8 mouse cellular contexts compared by ENCODE assay signal in genomic region chr6:85911587-85911986, GRCm38 (mm10). TPM values are rescaled to one million over a fixed set of nuclear protein-coding genes. Genes with fewer than 3 reads are reported as not detected.
DNase-seq lines count a peak whose midpoint lies in the region; ATAC-seq and TF ChIP-seq lines count a peak whose summit lies in the region.

TSS of gene Tprkb (plus strand) at chr6:85911865.

- POLR2A ChIA-PET in Patski (lab: Charles Lee): no interaction called here

- H3K27me3 ChIP-seq in C2C12 (ENCODE audit: control insufficient read depth, insufficient read depth, insufficient read length) (peaks cover 7% of the 10 kb centered on the region), Patski (no peaks in the 10 kb centered on the region), myocyte (ENCODE audit: control insufficient read depth, insufficient read depth, insufficient read length) (peaks cover 7% of the 10 kb centered on the region)
- no peaks in the 10 kb centered on the region for H3K27me3 ChIP-seq in forebrain, embryonic 16.5 days (replicated peaks; ENCODE audit: control insufficient read depth, insufficient read depth, low read length)
- H3K27me3 ChIP-seq in hindbrain, embryonic 14.5 days (ENCODE audit: control insufficient read depth, insufficient read depth, low read length): no peaks in the 10 kb centered on the region
- no peaks in the 10 kb centered on the region for H3K27me3 ChIP-seq in limb, embryonic 10.5 days (ENCODE audit: low read depth, poor library complexity, severe bottlenecking)

- H3K36me3 ChIP-seq in C2C12 (ENCODE audit: control insufficient read depth, insufficient read depth) (no peaks in the 10 kb centered on the region), myocyte (ENCODE audit: control insufficient read depth, insufficient read depth) (no peaks in the 10 kb centered on the region)
- no peaks in the 10 kb centered on the region for H3K36me3 ChIP-seq in forebrain, embryonic 16.5 days (ENCODE audit: control insufficient read depth, insufficient read depth)
- H3K36me3 ChIP-seq in hindbrain, embryonic 14.5 days (replicated peaks; ENCODE audit: control insufficient read depth, insufficient read depth): no peaks in the 10 kb centered on the region
- no peaks in the 10 kb centered on the region for H3K36me3 ChIP-seq in limb, embryonic 10.5 days

- H3K4me3 ChIP-seq in C2C12 (ENCODE audit: insufficient read depth, poor library complexity, severe bottlenecking) (no peak within 1 kb of the TSS), myocyte (no peak within 1 kb of the TSS)
- H3K4me3 ChIP-seq in forebrain, embryonic 16.5 days (replicated peaks; ENCODE audit: low read length): no peak within 1 kb of the TSS
- H3K4me3 ChIP-seq in hindbrain, embryonic 14.5 days (replicated peaks; ENCODE audit: low read length): no peak within 1 kb of the TSS
- H3K4me3 ChIP-seq in limb, embryonic 10.5 days: no peak within 1 kb of the TSS

- peaks cover 3% of the 10 kb centered on the region for H3K79me3 ChIP-seq in C2C12 (ENCODE audit: low read depth)

- no peak within 1 kb of the TSS for H3K27ac ChIP-seq in forebrain, embryonic 16.5 days (ENCODE audit: low read length)
- no peak within 1 kb of the TSS for H3K27ac ChIP-seq in hindbrain, embryonic 14.5 days
- no peak within 1 kb of the TSS for H3K27ac ChIP-seq in limb, embryonic 10.5 days

- TF ChIP-seq CTCF in C2C12 (IDR thresholded peaks at IDR 0.05; ENCODE audit: control insufficient read depth, insufficient read depth, insufficient read length) (no peak), Patski (IDR thresholded peaks at IDR 0.05) (no peak)

- DNase-seq in Patski (ENCODE audit: low read depth, low spot score): no peak
- no peak for DNase-seq in hindbrain, embryonic 14.5 days (ENCODE audit: low spot score)
- DNase-seq in limb, embryonic 10.5 days (ENCODE audit: low spot score): no peak
- no peak for DNase-seq in ovary, postnatal 14 days (ENCODE audit: low spot score)
- DNase-seq in spleen, postnatal 4 days (ENCODE audit: low spot score in 2 of 2): no peak

- in situ Hi-C loops in Patski (cut with MboI; ENCODE audit: low pct_unique_long_range_greater_than_20kb): no loop called here

- peaks cover 13% of the 10 kb centered on the region for H3K4me1 ChIP-seq in forebrain, embryonic 16.5 days (replicated peaks; ENCODE audit: control insufficient read depth, insufficient read depth, low read length)
- peaks cover 18% of the 10 kb centered on the region for H3K4me1 ChIP-seq in hindbrain, embryonic 14.5 days (replicated peaks; ENCODE audit: control insufficient read depth, insufficient read depth, low read length)
- H3K4me1 ChIP-seq in limb, embryonic 10.5 days: peaks cover 12% of the 10 kb centered on the region

- WGBS in forebrain, embryonic 16.5 days: 84% methylated on average over 3 of the region's 3 CpGs
- WGBS in hindbrain, embryonic 14.5 days: 81% methylated on average over 3 of the region's 3 CpGs
- 86% methylated on average over 3 of the region's 3 CpGs for WGBS in limb, embryonic 10.5 days

- CTCF ChIA-PET in Patski (lab: Charles Lee): no interaction called here

- no peak within 1 kb of the TSS for H3K4me2 ChIP-seq in forebrain, embryonic 16.5 days (ENCODE audit: low read length)
- H3K4me2 ChIP-seq in hindbrain, embryonic 14.5 days (replicated peaks): no peak within 1 kb of the TSS
- no peak within 1 kb of the TSS for H3K4me2 ChIP-seq in myocyte (ENCODE audit: low read depth)

- no peaks in the 10 kb centered on the region for H3K9me3 ChIP-seq in forebrain, embryonic 16.5 days (ENCODE audit: control insufficient read depth, low read length)
- no peaks in the 10 kb centered on the region for H3K9me3 ChIP-seq in hindbrain, embryonic 14.5 days (ENCODE audit: control insufficient read depth, low read length)
- no peaks in the 10 kb centered on the region for H3K9me3 ChIP-seq in limb, embryonic 10.5 days (replicated peaks)

- H3ac ChIP-seq in C2C12 (ENCODE audit: control insufficient read depth, insufficient read length, low read depth) (no peak within 1 kb of the TSS), myocyte (ENCODE audit: control insufficient read depth, insufficient read length) (no peak within 1 kb of the TSS)

- no peak for TF ChIP-seq POLR2A in myocyte (IDR thresholded peaks at IDR 0.05; ENCODE audit: insufficient read length, low read depth)

- H3K9ac ChIP-seq in forebrain, embryonic 16.5 days (replicated peaks; ENCODE audit: low read depth, low read length): no peak within 1 kb of the TSS
- H3K9ac ChIP-seq in hindbrain, embryonic 14.5 days: no peak within 1 kb of the TSS

- ATAC-seq in Patski: no peak
- no peak for ATAC-seq in forebrain, embryonic 16.5 days
- ATAC-seq in hindbrain, embryonic 14.5 days (ENCODE audit: low FRiP score): no peak

- peaks cover 8% of the 10 kb centered on the region for H3K79me2 ChIP-seq in C2C12 (ENCODE audit: control insufficient read depth, insufficient read depth)
- peaks cover 6% of the 10 kb centered on the region for H3K79me2 ChIP-seq in myocyte (ENCODE audit: control insufficient read depth, insufficient read depth)

TF ChIP-seq in C2C12, 6 proteins besides CTCF, POLR2A, EP300 and RAD21:
- TF ChIP-seq MAX (IDR thresholded peaks at IDR 0.05) (no peak), MYOG (IDR thresholded peaks at IDR 0.05; ENCODE audit: control insufficient read depth, extremely low read depth, insufficient read length) (no peak), FOSL1 (IDR thresholded peaks at IDR 0.05; ENCODE audit: insufficient read depth, low read length, poor library complexity, severe bottlenecking) (no peak), CEBPB (IDR thresholded peaks at IDR 0.05; ENCODE audit: low read depth) (no peak), USF1 (IDR thresholded peaks at IDR 0.05; ENCODE audit: low read depth) (no peak), MYOD1 (IDR thresholded peaks at IDR 0.05; ENCODE audit: control insufficient read depth, insufficient read length, low read depth) (no peak)

TF ChIP-seq in myocyte, 11 proteins besides CTCF, POLR2A, EP300 and RAD21:
- TF ChIP-seq TCF3 (IDR thresholded peaks at IDR 0.05; ENCODE audit: insufficient read length, low read depth): no peak
- no peak for TF ChIP-seq MAX (IDR thresholded peaks at IDR 0.05; ENCODE audit: low read depth)
- TF ChIP-seq E2F4 (IDR thresholded peaks at IDR 0.05; ENCODE audit: insufficient read depth): no peak
- no peak for TF ChIP-seq CEBPB (IDR thresholded peaks at IDR 0.05; ENCODE audit: insufficient read depth, poor library complexity, severe bottlenecking)
- no peak for TF ChIP-seq REST (IDR thresholded peaks at IDR 0.05; ENCODE audit: insufficient read depth, insufficient read length)
- TF ChIP-seq MYOD1 (IDR thresholded peaks at IDR 0.05; ENCODE audit: control insufficient read depth in 1 of 3, insufficient read length in 2 of 3, low read depth in 2 of 3): no peak
- TF ChIP-seq MYOG (IDR thresholded peaks at IDR 0.05; ENCODE audit: control insufficient read depth in 1 of 3, insufficient read depth in 1 of 3, insufficient read length in 2 of 3, low read depth in 2 of 3): no peak
- TF ChIP-seq TCF12 (IDR thresholded peaks at IDR 0.05; ENCODE audit: insufficient read depth, poor library complexity, severe bottlenecking): no peak
- no peak for TF ChIP-seq POLR2AphosphoS2 (IDR thresholded peaks at IDR 0.05; ENCODE audit: insufficient read length, low read depth)
- TF ChIP-seq SRF (IDR thresholded peaks at IDR 0.05; ENCODE audit: control insufficient read depth, insufficient read length, low read depth): no peak
- TF ChIP-seq USF1 (IDR thresholded peaks at IDR 0.05; ENCODE audit: low read depth): no peak
TF ChIP-seq in myocyte: peak in this region for 0.

RNA-seq across cellular contexts. Expression of gene Tprkb, which starts in this region (rescaled TPM):
- polyA plus RNA-seq in C2C12 (2012; fragmentation: generic; extraction: Trizol): 25.6 TPM
- polyA plus RNA-seq in Patski (2021): 37.6 TPM
- polyA plus RNA-seq in forebrain, embryonic 16.5 days (2015; fragmentation: Nextera tagmentation; extraction: Ambion mirVana): 50.4 and 57.0 TPM in 2 replicates
- 43.5 and 49.2 TPM in 2 replicates for polyA plus RNA-seq in hindbrain, embryonic 14.5 days (2014; fragmentation: Nextera tagmentation; extraction: Ambion mirVana)
- 27.5 and 32.5 TPM in 2 replicates for polyA plus RNA-seq in limb, embryonic 10.5 days (2016; fragmentation: Nextera tagmentation; extraction: Ambion mirVana)
- 19.8 TPM for polyA plus RNA-seq in myocyte (2012; fragmentation: generic; extraction: Trizol)
